Mouse (Mus musculus): ENCODE measurements at regions not wholly inside any gene's neighbourhood (a gene's known extent, or its start where the extent isn't known, plus 50 kb on each side); places are given as distances from the start of the nearest gene placed in this dataset.

GRCm38 (mm10) chr6:95003716-95004115 is 113.3 kb upstream of the Kbtbd8 start:
- TF ChIP-seq CTCF (IDR thresholded peaks at IDR 0.05; ENCODE audit: low read depth, low read length) (no peak), EP300 (IDR thresholded peaks at IDR 0.05; ENCODE audit: insufficient read depth, low read depth, low read length) (no peak), POLR2A (IDR thresholded peaks at IDR 0.05; ENCODE audit: insufficient read depth, low read length) (no peak)

All from ES-Bruce4 (cell line).